Mouse (Mus musculus): ENCODE data around the gene Ffar1. TPM values are rescaled to one million over a fixed set of nuclear protein-coding genes. Genes with fewer than 3 reads are reported as not detected.
"Not testable (repeated sequence)": the region's sequence is repeated elsewhere in the genome, so short reads cannot be mapped to it uniquely, and the experiment has no call there.

Ffar1 gene
- polyA plus RNA-seq, 3 experiments from 2014 or later = 0.17 to 0.20 TPM; not detected in 1

GRCm38 (mm10) chr7:30847386-30847785 is 14.0 kb downstream of the Ffar1 start:
- no peak for ATAC-seq

GRCm38 (mm10) chr7:30846505-30847053 is 14.8 kb downstream of the Ffar1 start:
- ATAC-seq = no peak

- ATAC-seq = no peak
Observed at GRCm38 (mm10) chr7:30844676-30845297, 16.6 kb downstream of the Ffar1 start.

- no peak for ATAC-seq
Observed at GRCm38 (mm10) chr7:30842092-30842491, 19.3 kb downstream of the Ffar1 start.

GRCm38 (mm10) chr7:30841379-30841778 is 20.0 kb downstream of the Ffar1 start:
- ATAC-seq = no peak

- ATAC-seq = no peak
Observed at GRCm38 (mm10) chr7:30840306-30840705, 21.1 kb downstream of the Ffar1 start.

- no peak for ATAC-seq
Observed at GRCm38 (mm10) chr7:30837277-30837676, 24.1 kb downstream of the Ffar1 start.

GRCm38 (mm10) chr7:30832684-30833083 is 28.7 kb downstream of the Ffar1 start:
- ATAC-seq = not testable (repeated sequence)

GRCm38 (mm10) chr7:30832261-30832660 is 29.1 kb downstream of the Ffar1 start:
- ATAC-seq = no peak

- ATAC-seq = no peak
Observed at GRCm38 (mm10) chr7:30829428-30829827, 31.9 kb downstream of the Ffar1 start.

GRCm38 (mm10) chr7:30828871-30829270 is 32.5 kb downstream of the Ffar1 start:
- not testable (repeated sequence) for ATAC-seq

- ATAC-seq = no peak
Observed at GRCm38 (mm10) chr7:30826660-30827059, 34.7 kb downstream of the Ffar1 start.

- ATAC-seq = no peak
Observed at GRCm38 (mm10) chr7:30824306-30824705, 37.1 kb downstream of the Ffar1 start.

- no peak for ATAC-seq
Observed at GRCm38 (mm10) chr7:30823675-30824074, 37.7 kb downstream of the Ffar1 start, which contains the start of gene Ffar2. TSS of gene Ffar2 (minus strand) at chr7:30823775.

GRCm38 (mm10) chr7:30821532-30821931 is 39.8 kb downstream of the Ffar1 start:
- ATAC-seq = no peak

- no peak for ATAC-seq
Observed at GRCm38 (mm10) chr7:30820854-30821445, 40.4 kb downstream of the Ffar1 start.

GRCm38 (mm10) chr7:30820131-30820530 is 41.2 kb downstream of the Ffar1 start:
- no peak for ATAC-seq

- ATAC-seq = no peak
Observed at GRCm38 (mm10) chr7:30812291-30812807, 49.0 kb downstream of the Ffar1 start.

GRCm38 (mm10) chr7:30811757-30812290 is 49.5 kb downstream of the Ffar1 start:
- no peak for ATAC-seq

- ATAC-seq = no peak
Observed at GRCm38 (mm10) chr7:30810319-30810718, 51.0 kb downstream of the Ffar1 start.

Measured in inflammation-experienced regulatory T-cells, adult 6 months (primary cell).